Mouse (Mus musculus) cortical plate, adult 2 months (tissue): Measurements from ENCODE around the gene Lmbr1. TPM values are rescaled to one million over a fixed set of nuclear protein-coding genes. Genes with fewer than 3 reads are reported as not detected.

Experiments
- H3K27ac ChIP-seq: fragments of 200-500 bp; 2 replicates; pipeline ENCODE4 v1.5.1; 2012; ENCODE audit warnings: low read length, control low read depth, inconsistent platforms; ENCODE audit not compliant: insufficient read depth
- H3K4me1 ChIP-seq: fragments of 200-500 bp; 2 replicates; pipeline ENCODE4 v1.6.1; 2011; ENCODE audit warnings: low read length; ENCODE audit not compliant: control insufficient read depth, insufficient read depth
- H3K4me3 ChIP-seq: fragments of 200-500 bp; 2 replicates; pipeline ENCODE4 v1.5.1; 2011; ENCODE audit warnings: mild to moderate bottlenecking, low read length, control low read depth; ENCODE audit not compliant: insufficient read depth
- CTCF ChIP-seq: fragments of 200-500 bp; IDR thresholded peaks from 2 replicates; pipeline ENCODE4 v1.5.1; 2011; ENCODE audit warnings: mild to moderate bottlenecking, control low read depth, low read length; ENCODE audit not compliant: insufficient read depth; ENCODE audit errors: extremely low read depth
- POLR2A ChIP-seq: fragments of 200-500 bp; IDR thresholded peaks from 2 replicates; pipeline ENCODE4 v1.6.1; 2011; ENCODE audit warnings: mild to moderate bottlenecking, low read length, control low read depth; ENCODE audit not compliant: insufficient read depth; ENCODE audit errors: extremely low read depth
- polyA plus RNA-seq: library from polyadenylated mRNA; depleted of rRNA; stranded (reverse); fragments of >200 nt; gene quantifications from 2 replicates; pipeline ENCODE4 v1.2.3, GENCODE M21; 2012

Gene Lmbr1
- polyA plus RNA-seq, 1 experiment: 13.9 TPM

DNA sequence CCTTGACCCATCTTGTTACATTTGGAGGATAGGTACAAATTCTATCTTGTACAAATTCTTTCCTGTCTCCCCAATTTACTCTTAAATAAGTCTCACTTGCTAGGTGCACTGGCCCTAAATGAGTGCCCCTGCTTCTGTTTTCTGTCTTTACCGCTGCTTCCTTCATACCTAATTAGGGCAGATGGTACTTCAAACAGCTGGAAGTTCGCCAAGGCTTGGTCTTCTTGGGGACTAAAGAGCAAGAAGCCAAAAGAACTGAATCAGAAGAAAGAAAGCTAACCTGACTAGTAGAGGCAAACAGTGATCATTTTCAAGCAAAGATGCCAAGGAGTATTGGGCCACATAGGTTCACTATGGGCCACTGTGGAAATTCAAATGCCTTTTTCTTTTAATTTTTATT is 104.8 kb downstream of the Lmbr1 start:
- Histone ChIP-seq H3K4me1 (no peaks in the 10 kb centered on the region; the same call in 1 of the 2 replicates), H3K4me3 (no peak overlapping the region), H3K27ac (no peak overlapping the region)
- TF ChIP-seq CTCF: no peak
- TF ChIP-seq POLR2A: no peak

DNA sequence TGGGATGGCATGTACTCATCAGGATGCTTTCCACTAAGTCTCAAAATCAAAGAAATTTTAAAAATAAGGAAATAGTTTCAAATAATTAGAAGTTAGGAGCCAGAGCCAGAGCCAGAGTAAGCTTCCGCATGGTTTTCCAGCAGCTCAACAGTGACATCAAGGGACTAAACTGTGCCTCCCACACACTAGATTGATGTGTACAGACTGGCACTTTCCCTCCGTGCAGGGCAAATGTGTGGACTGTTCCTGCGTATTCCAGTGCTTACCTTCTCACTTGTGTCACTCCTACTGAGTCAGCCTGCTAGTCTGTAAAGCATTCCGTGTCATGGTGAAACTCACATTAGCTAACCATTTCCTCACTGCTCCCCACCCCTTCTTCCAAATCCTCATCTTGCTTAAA is 107.3 kb downstream of the Lmbr1 start:
- no peak overlapping the region for H3K4me3 ChIP-seq
- no peak overlapping the region for H3K27ac ChIP-seq
- H3K4me1 ChIP-seq: no peaks in the 10 kb centered on the region
- TF ChIP-seq CTCF: no peak; the same call in 1 of the 2 replicates
- no peak for TF ChIP-seq POLR2A

DNA sequence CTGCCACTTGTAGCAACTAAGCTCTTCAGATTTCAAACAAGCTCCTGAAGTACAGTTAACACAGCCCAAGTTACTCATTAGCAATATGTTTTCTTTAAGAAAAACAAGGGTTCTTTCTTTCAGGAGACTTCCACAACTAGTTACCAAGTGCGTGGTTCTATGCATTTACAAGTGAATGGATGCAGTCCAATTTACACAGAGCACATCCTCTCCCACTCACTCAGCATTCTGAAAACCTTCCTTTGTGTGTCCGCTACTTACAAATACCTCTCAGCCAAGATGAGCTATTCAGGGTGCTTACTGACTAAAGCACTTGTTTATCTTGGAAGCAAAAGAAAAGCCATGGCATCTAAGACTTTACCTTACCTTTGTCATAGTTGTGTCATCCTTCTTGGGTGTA is 124.3 kb downstream of the Lmbr1 start:
- no peaks in the 10 kb centered on the region; the same call in 1 of the 2 replicates for H3K4me1 ChIP-seq
- H3K4me3 ChIP-seq: no peak overlapping the region

DNA sequence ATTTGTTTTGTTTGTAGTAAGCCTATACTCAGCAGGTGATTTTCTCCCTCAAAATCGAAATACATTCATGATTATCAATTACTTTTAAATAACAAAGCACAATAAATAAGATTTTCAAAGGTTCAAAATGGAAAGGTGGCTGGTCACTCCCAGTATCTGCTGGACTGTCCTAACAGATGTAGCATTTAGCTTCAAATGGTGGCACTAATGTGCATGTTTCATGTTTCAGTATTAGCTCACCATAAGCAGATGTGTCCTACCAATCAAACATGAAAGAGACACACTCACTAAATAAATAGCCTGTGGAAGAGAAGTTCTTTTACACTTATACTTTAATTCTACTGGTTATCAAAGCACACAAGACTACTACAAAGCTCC is 126.7 kb downstream of the Lmbr1 start:
- Histone ChIP-seq H3K27ac (no peak overlapping the region), H3K4me1 (no peaks in the 10 kb centered on the region; the same call in 1 of the 2 replicates), H3K4me3 (no peak overlapping the region)
- TF ChIP-seq POLR2A: no peak
- TF ChIP-seq CTCF: no peak

More for the DNA sequence above, 124.3 kb downstream of the Lmbr1 start:
- TF ChIP-seq CTCF (no peak), POLR2A (no peak)
- H3K27ac ChIP-seq: no peak overlapping the region

DNA sequence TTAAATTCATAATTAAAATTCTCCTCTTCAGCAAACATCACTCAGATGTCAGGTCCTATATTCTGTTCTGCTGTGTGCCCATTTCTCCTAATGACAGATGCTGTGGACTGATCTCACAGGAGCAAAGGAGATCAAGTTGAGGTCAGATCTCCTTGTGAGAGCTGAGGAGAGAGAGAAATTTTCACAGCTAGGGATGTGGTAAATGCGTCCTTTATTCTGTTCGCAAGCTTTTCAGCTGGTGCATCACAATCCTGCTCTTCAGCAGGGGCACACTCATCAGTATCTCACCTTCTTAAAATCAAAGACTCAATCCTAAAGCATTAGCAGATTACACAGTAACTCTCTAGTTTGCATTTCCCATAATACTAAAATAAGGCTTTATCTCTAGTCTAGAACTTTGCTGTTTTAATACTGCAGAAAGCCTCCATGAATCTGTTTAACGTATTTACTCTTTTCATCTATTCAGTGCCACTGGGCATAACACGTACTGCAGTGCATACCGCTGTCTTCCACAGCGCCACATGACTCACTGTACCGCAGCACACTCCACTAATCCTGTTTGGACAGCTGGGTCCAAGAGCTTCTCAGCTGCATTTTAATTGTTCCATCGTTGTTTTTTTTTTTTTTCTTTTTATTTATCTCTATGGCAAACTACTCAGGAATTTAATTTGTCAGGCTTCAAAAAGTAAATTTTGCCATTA is 127.2 kb downstream of the Lmbr1 start:
- Histone ChIP-seq H3K4me3 (no peak overlapping the region), H3K27ac (no peak overlapping the region), H3K4me1 (no peaks in the 10 kb centered on the region; the same call in 1 of the 2 replicates)
- TF ChIP-seq CTCF (no peak), POLR2A (no peak)

DNA sequence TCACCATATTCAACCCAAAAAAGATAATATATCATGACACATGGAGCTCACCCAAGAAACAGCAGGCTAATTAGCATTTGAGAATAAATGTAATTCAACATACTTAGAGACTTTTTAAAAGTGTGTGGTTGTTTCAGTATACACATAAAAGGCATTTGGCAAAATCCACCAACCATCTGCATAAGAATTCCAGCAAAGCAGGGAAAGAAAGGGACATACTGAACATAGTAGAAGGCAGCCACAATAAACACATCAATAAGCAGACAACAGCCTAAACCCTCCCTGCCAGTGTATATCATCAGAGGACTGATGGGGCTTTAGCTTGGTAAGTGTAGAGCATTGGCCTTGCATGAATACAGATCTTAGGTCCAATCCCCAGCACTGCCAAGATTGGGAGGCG is 133.4 kb downstream of the Lmbr1 start:
- no peak overlapping the region for H3K27ac ChIP-seq
- no peaks in the 10 kb centered on the region; the same call in 1 of the 2 replicates for H3K4me1 ChIP-seq
- H3K4me3 ChIP-seq: no peak overlapping the region
- TF ChIP-seq POLR2A (no peak), CTCF (no peak)

DNA sequence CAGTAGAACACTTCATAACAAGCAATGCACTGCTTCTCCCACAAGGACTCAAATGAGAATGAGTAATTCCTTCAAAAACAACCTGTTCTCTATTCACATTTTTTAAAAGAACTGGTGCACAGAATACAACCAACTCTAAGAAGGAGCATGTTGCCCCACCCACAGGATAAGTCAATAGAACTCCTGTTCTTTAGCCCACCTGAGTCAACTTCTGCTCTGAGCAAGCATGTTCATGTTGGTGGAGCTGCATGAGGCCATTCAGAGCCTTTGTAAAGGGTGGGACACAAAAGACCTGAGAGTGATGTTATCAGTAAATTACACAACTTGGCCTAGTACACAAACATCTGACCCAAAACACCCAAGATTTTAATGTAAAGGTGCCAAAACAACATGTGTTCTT is 139.8 kb downstream of the Lmbr1 start:
- H3K27ac ChIP-seq: no peak overlapping the region
- TF ChIP-seq POLR2A: no peak
- H3K4me3 ChIP-seq: no peak overlapping the region
- no peaks in the 10 kb centered on the region for H3K4me1 ChIP-seq

DNA sequence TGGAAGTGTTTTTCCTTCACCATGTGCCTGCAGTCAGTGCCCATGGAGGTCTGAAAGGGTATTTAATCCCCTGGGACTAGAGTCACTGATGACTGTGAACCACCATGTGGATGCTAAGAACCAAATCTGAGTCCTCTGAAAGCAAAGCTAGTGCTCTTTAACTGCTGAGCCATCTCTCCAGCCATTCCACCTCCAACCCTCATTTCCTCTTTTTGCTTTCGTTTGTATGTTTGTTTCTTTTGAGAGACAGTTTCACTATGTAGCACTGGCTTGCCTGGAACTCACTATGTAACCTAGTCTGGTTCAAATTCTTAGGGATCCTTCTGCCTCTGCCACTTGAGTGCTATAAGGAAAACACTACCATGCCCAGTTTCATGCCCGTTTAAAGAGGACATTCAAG is 147.7 kb downstream of the Lmbr1 start:
- H3K4me3 ChIP-seq: no peak overlapping the region
- TF ChIP-seq CTCF: no peak
- no peak for TF ChIP-seq POLR2A
- no peaks in the 10 kb centered on the region for H3K4me1 ChIP-seq
- no peak overlapping the region for H3K27ac ChIP-seq

DNA sequence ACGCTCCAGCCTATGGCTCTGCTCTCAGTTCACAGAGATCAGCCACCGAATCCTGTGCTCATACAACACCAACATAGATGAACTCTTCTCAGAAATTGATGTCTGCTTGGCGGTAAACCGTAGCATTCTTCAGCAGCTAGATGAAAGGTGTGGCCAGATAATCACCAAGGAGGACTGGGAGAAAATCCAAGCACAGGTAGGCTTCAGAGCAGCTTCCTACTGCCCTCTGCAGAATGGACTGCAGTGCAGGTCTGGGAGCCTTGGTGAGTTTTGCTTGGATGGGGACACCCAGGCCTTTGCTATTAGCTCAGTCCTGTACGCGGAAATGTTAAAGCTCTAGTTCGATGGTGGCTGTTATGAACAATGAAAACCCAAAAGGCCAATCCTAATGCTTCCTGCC is 154.1 kb downstream of the Lmbr1 start:
- no peak overlapping the region for H3K27ac ChIP-seq
- H3K4me3 ChIP-seq: no peak overlapping the region
- no peaks in the 10 kb centered on the region for H3K4me1 ChIP-seq
- TF ChIP-seq POLR2A: no peak
- no peak for TF ChIP-seq CTCF

DNA sequence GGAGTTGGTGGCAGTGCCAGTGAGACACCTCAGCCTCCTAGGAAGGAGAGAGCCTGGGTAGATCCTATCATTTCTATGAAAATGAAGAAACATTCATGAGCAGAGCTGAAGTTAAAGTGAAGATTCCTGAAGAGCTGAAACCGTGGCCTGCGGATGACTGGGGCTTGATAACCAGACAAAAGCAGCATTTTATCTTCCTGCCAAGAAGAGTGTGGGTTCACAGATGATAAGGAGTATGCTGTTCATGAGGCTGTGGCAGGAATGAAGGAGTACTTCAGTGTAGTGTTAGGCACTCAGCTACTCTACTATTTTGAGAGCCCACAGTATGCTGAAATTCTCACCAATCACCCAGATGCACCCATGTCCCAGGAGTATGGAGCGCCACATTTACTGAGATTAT is 160.2 kb downstream of the Lmbr1 start:
- TF ChIP-seq POLR2A: no peak
- no peak for TF ChIP-seq CTCF
- Histone ChIP-seq H3K4me1 (no peaks in the 10 kb centered on the region), H3K27ac (no peak overlapping the region), H3K4me3 (no peak overlapping the region)

DNA sequence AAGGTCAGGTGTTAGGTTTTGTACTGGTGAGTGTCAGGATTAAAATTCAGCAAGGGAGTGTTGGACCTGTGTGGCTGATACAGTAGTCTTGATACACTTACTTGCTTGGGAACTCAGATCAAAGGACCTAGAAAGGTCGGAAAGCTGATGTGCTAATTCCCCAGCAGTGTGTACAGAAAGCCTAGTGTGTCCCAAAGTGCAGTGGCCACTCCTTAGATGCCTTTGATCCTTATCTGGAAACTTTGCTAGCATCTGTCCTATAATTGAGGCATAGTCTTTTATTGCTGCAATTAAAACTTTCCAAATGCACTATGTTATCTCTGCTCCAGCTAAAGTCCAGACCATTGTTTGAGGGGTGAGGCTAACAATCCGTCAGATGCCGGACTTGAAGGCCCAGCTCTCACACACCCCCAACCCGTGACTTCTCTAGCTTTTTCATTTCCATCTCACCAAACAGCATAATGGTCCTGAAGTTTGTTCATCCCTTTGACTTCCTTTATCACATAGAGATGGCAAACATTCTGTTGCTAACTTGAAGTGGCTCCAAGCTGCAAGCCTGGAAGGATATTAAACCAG is 166.1 kb downstream of the Lmbr1 start:
- TF ChIP-seq POLR2A: no peak
- no peak for TF ChIP-seq CTCF
- Histone ChIP-seq H3K4me1 (no peaks in the 10 kb centered on the region), H3K27ac (no peak overlapping the region), H3K4me3 (no peak overlapping the region)
